Mouse (Mus musculus) liver, embryonic 11.5 days (tissue): ENCODE results near the gene Vars. TPM values are rescaled to one million over a fixed set of nuclear protein-coding genes. Genes with fewer than 3 reads are reported as not detected.

Experiments used
- ATAC-seq: fragments of 200-750 bp; cut with Nextera tagmentation; replicated peaks from 2 replicates; pipeline ENCODE4 v1.8.0; 2017; ENCODE audit warnings: moderate number of reproducible peaks, mild to moderate bottlenecking, moderate TSS enrichment, moderate library complexity; ENCODE audit not compliant: low FRiP score
- DNase-seq: peaks from one replicate; pipeline ENCODE4 v3.0.0-alpha.2; 2017; ENCODE audit warnings: low spot score
- H3K27ac ChIP-seq: fragments of 300-500 bp; sonication (generic); 2 replicates; pipeline ENCODE4 v1.5.1; 2014; ENCODE audit warnings: mild to moderate bottlenecking, low read depth, low read length, control low read depth
- H3K27me3 ChIP-seq: fragments of 300-500 bp; sonication (generic); replicated peaks from 2 replicates; pipeline ENCODE4 v1.6.1; 2014; ENCODE audit warnings: low read length, mixed read lengths; ENCODE audit not compliant: control insufficient read depth, insufficient read depth
- H3K36me3 ChIP-seq: fragments of 300-500 bp; sonication (generic); 2 replicates; pipeline ENCODE4 v1.6.1; 2014; ENCODE audit warnings: mild to moderate bottlenecking, low read length, moderate library complexity, mixed read lengths; ENCODE audit not compliant: control insufficient read depth, insufficient read depth
- H3K4me1 ChIP-seq: fragments of 300-500 bp; sonication (generic); replicated peaks from 2 replicates; pipeline ENCODE4 v1.6.1; 2014; ENCODE audit warnings: low read length, mixed read lengths; ENCODE audit not compliant: control insufficient read depth, insufficient read depth
- H3K4me2 ChIP-seq: fragments of 300-500 bp; sonication (generic); 2 replicates; pipeline ENCODE4 v1.6.1; 2014; ENCODE audit warnings: mild to moderate bottlenecking, control low read depth, moderate library complexity
- H3K4me3 ChIP-seq: fragments of 300-500 bp; sonication (generic); 2 replicates; pipeline ENCODE4 v1.5.1; 2014; ENCODE audit warnings: low read depth, low read length, control low read depth
- H3K9ac ChIP-seq: fragments of 300-500 bp; sonication (generic); 2 replicates; pipeline ENCODE4 v1.6.1; 2014; ENCODE audit warnings: low read depth, low read length, control low read depth
- H3K9me3 ChIP-seq: fragments of 300-500 bp; sonication (generic); 2 replicates; pipeline ENCODE4 v1.6.1; 2016; ENCODE audit warnings: low read length, inconsistent platforms, mixed read lengths; ENCODE audit not compliant: control insufficient read depth
- WGBS: fragments of 180-500 bp; shearing (Covaris S2); extraction: QIAGEN DNeasy Blood & Tissue Kit; methylation state at CpG from one replicate; pipeline ENCODE4 v1.1.7; 2014; 5-methylcytosine and 5-hydroxymethylcytosine counted together
- polyA plus RNA-seq: library from polyadenylated mRNA; unstranded; fragments of >200 nt; fragmentation: Nextera tagmentation; extraction: Ambion mirVana; gene quantifications from 2 replicates; pipeline ENCODE4 v1.2.1, GENCODE M21; 2014

Gene Vars
- polyA plus RNA-seq, 1 experiment from 2014 or later, result 234 TPM

GRCm38 (mm10) chr17:35044904-35045806 is 44.4 kb downstream of the Vars start:
- Histone ChIP-seq H3K27ac (peak overlapping the region; percentile 96), H3K9ac (peak overlapping the region; percentile 93), H3K9me3 (no peaks in the 10 kb centered on the region), H3K4me2 (peak overlapping the region; percentile 99), H3K4me3 (peak overlapping the region; percentile 72), H3K36me3 (no peaks in the 10 kb centered on the region), H3K4me1 (peaks cover 58% of the 10 kb centered on the region), H3K27me3 (no peaks in the 10 kb centered on the region)
- ATAC-seq (peak; percentile 38), DNase-seq (no peak)
- WGBS, result 41% methylated on average over 7 of the region's 7 CpGs

DNA sequence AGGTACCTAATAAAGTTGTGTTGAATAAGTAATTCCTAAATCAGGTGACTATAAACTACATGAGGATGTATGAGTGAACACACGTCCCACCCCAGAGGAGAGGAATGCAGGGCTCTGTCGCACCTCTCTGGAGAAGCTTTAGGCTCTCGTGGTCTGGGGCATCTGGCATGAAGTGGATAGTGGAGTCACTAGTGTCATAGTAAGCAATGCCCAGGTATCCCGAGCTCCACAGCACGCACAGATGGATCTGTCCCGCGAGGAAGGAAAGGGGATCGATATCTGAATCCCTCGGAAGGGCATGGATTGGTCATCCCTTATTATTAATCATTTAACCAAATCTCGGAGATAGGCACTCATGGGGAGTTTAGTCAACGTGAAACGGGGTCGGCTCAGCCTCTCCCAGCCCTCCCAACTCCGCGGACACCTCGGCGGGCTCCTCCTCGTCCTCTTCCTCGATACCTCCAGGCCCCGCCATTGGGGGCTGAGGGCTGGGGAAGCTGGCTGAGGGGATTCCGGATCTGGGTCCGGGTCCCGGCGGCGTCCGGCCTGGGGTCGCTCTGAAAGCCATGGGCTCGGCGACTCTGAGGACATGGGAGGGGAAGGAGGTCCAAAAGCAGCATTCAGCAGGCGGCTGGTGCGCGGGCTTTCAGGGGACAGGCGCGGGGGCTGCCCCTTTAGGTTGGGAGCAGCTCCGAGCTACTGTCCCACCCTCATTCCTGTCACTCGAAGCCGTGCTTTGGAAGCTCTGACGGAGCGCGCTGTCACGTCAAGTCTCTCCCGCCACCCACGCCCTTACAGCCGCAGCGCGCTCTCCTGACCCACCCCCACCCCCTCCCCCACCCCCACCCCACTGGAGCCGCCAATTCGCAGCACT is 45.3 kb downstream of the Vars start:
- 3% methylated on average over 48 of the region's 48 CpGs for WGBS
- H3K4me3 ChIP-seq, result peak overlapping the region; percentile 72
- peak overlapping the region; percentile 93 for H3K9ac ChIP-seq
- ATAC-seq (no peak), DNase-seq (no peak)
- H3K9me3 ChIP-seq, result no peaks in the 10 kb centered on the region
- H3K4me2 ChIP-seq, result peak overlapping the region; percentile 99
- H3K4me1 ChIP-seq, result peaks cover 58% of the 10 kb centered on the region
- H3K36me3 ChIP-seq, result no peaks in the 10 kb centered on the region
- H3K27ac ChIP-seq, result peak overlapping the region; percentile 96
- H3K27me3 ChIP-seq, result no peaks in the 10 kb centered on the region

DNA sequence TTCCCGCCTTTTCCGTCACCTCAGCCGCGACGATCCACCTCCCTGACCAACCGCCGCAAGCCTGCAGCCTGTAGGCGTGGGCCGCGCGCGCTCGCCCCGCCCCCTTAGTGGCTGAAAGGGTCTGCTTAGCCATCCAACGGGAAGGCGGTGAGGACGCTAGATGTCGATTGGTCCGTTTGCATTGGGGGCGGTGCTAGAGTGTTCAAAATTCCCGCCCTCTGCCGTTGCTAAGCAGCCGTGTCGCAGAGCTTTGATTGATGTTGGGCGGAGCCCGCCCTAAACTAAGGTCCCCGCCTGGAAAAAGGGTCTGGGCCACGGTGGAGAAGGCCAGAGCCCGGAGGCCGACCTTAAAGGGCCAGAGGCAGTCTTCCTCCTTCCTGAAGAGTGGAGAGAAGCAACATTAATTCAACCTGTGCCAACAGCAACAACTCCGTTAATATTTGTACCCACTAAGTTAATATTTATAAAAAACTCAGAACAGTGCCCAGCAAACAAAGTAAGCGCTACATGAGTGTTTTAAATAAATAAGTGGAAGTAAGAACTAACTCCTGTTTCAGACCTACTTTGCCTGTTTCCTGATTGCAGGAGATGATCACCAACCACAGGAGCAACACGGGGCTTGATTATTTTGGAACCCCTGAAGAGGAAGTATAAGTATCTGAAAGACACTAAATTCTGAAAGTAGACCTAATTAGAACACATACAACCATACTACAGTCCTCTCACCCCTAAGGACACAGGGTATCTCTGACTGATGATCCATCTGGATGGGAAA is 46.1 kb downstream of the Vars start, which contains the start of gene Msh5:
TSS of gene Msh5 (minus strand) at position 65 of the 775 bp plus-strand sequence.
- WGBS, result 3% methylated on average over 33 of the region's 33 CpGs
- H3K4me2 ChIP-seq, result peak within 1 kb of the TSS; percentile 99
- peak within 1 kb of the TSS; percentile 72 for H3K4me3 ChIP-seq
- peaks cover 58% of the 10 kb centered on the region for H3K4me1 ChIP-seq
- ATAC-seq (peak; percentile 89), DNase-seq (peak; percentile 99)
- H3K27me3 ChIP-seq, result no peaks in the 10 kb centered on the region
- H3K9ac ChIP-seq, result peak within 1 kb of the TSS; percentile 93
- no peaks in the 10 kb centered on the region for H3K9me3 ChIP-seq
- peak within 1 kb of the TSS; percentile 96 for H3K27ac ChIP-seq
- H3K36me3 ChIP-seq, result no peaks in the 10 kb centered on the region

- Histone ChIP-seq H3K27me3 (no peaks in the 10 kb centered on the region), H3K4me2 (peak overlapping the region; percentile 99), H3K9me3 (no peaks in the 10 kb centered on the region), H3K4me3 (peak overlapping the region; percentile 36), H3K9ac (peak overlapping the region; percentile 64), H3K36me3 (peaks cover 3% of the 10 kb centered on the region), H3K27ac (peak overlapping the region; percentile 87), H3K4me1 (peaks cover 65% of the 10 kb centered on the region)
- no peak for ATAC-seq
- 16% methylated on average over 1 of the region's 1 CpGs for WGBS
- no peak for DNase-seq
Measured at GRCm38 (mm10) chr17:35047688-35048087, 46.9 kb downstream of the Vars start.

DNA sequence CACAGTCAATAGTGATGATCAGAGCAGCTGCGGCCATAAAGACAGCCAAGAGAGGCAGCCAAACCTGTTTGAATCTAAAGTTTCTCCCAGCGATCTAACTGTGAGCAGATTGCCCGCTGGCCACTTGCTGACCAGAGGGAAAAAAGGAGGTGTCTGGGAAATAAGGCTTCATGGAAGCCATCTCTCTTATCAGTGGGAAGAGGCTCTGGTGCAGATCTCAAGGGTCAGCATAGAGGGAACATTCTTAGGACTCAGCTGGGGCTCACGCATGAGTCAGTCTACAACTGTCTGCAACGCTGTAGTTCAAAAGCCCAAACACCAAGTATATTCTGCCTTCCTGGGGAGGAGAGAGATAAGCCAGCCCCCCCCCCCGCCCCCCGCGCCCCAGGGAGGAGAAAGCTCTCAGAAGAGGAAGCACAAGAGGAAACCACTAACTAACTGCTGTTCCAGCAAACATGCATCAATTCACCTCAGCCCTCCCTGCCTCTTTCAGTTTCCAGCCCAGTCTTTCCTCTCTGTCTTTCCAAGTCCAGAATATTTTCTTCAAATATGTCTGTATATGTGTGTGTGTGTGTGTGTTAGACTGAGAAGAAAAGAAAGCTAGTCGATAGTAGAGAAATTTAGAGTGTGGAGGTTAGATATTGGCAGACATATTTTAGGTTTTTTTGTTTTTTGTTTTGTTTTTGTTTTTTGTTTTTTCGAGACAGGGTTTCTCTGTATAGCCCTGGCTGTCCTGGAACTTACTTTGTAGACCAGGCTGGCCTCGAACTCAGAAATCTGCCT is 47.6 kb downstream of the Vars start:
- H3K36me3 ChIP-seq, result peaks cover 9% of the 10 kb centered on the region
- 12% methylated on average over 11 of the region's 11 CpGs for WGBS
- peak overlapping the region; percentile 99 for H3K4me2 ChIP-seq
- H3K4me1 ChIP-seq, result peaks cover 68% of the 10 kb centered on the region
- H3K27ac ChIP-seq, result peak overlapping the region; percentile 87
- H3K9ac ChIP-seq, result peak overlapping the region; percentile 86
- H3K27me3 ChIP-seq, result no peaks in the 10 kb centered on the region
- peak; percentile 71 for DNase-seq
- no peak for ATAC-seq
- H3K9me3 ChIP-seq, result no peaks in the 10 kb centered on the region
- H3K4me3 ChIP-seq, result peak overlapping the region; percentile 36

GRCm38 (mm10) chr17:35048932-35049440 is 48.2 kb downstream of the Vars start:
- H3K4me2 ChIP-seq, result peak overlapping the region; percentile 99
- peak overlapping the region; percentile 86 for H3K9ac ChIP-seq
- no peaks in the 10 kb centered on the region for H3K27me3 ChIP-seq
- H3K36me3 ChIP-seq, result peaks cover 14% of the 10 kb centered on the region
- H3K4me3 ChIP-seq, result peak overlapping the region; percentile 81; the same call in 1 of the 2 replicates
- DNase-seq (no peak), ATAC-seq (no peak)
- H3K9me3 ChIP-seq, result no peaks in the 10 kb centered on the region
- WGBS, result 44% methylated on average over 5 of the region's 5 CpGs
- peaks cover 61% of the 10 kb centered on the region for H3K4me1 ChIP-seq
- peak overlapping the region; percentile 87 for H3K27ac ChIP-seq

GRCm38 (mm10) chr17:35049561-35050016 is 48.8 kb downstream of the Vars start, which contains the start of gene Clic1:
Gene Clic1 (plus strand): TSS chr17:35049966.
- peak within 1 kb of the TSS; percentile 86 for H3K9ac ChIP-seq
- no peaks in the 10 kb centered on the region for H3K27me3 ChIP-seq
- peak; percentile 1; the same call in 1 of the 2 replicates for ATAC-seq
- peak within 1 kb of the TSS; percentile 81 for H3K4me3 ChIP-seq
- peak; percentile 81 for DNase-seq
- H3K36me3 ChIP-seq, result peaks cover 19% of the 10 kb centered on the region
- H3K27ac ChIP-seq, result peak within 1 kb of the TSS; percentile 87
- 3% methylated on average over 11 of the region's 11 CpGs for WGBS
- peaks cover 55% of the 10 kb centered on the region for H3K4me1 ChIP-seq
- no peaks in the 10 kb centered on the region for H3K9me3 ChIP-seq
- H3K4me2 ChIP-seq, result peak within 1 kb of the TSS; percentile 99
